Mouse (Mus musculus): ENCODE measurements around the gene Myo10. TPM values are rescaled to one million over a fixed set of nuclear protein-coding genes. Genes with fewer than 3 reads are reported as not detected.

Gene Myo10
- total RNA-seq, 4 experiments from 2014 or later, result 42.6 to 54.2 (median 45.3) TPM

DNA sequence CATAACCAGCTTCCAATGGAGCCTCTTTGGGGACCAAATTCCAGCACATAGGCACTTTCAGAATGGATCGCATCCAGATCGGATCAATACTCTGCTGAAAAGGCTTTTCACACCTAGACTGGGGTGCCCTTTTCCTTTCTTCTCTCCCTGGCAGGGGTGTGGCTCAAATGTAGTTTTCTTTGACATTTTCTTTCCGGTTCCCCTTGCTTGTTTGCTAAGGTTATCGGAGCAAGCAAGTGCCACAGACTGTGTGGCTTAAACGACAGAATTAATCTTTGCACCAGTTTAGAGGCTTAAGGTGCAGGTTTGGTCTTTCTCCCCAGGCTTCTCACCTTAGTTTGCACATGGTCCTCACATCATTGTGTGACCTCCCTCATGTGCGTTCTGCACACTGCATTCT is 11.1 kb upstream of the Myo10 start:
- DNase-seq (ENCODE audit: low spot score in 2 of 2), result no peak

- DNase-seq (ENCODE audit: low spot score in 2 of 2), result no peak
Observed at GRCm38 (mm10) chr15:25620560-25620959, 1.8 kb upstream of the Myo10 start.

GRCm38 (mm10) chr15:25621351-25622199 is 750 bp upstream of the Myo10 start:
- DNase-seq (ENCODE audit: low spot score in 2 of 2), result no peak

DNA sequence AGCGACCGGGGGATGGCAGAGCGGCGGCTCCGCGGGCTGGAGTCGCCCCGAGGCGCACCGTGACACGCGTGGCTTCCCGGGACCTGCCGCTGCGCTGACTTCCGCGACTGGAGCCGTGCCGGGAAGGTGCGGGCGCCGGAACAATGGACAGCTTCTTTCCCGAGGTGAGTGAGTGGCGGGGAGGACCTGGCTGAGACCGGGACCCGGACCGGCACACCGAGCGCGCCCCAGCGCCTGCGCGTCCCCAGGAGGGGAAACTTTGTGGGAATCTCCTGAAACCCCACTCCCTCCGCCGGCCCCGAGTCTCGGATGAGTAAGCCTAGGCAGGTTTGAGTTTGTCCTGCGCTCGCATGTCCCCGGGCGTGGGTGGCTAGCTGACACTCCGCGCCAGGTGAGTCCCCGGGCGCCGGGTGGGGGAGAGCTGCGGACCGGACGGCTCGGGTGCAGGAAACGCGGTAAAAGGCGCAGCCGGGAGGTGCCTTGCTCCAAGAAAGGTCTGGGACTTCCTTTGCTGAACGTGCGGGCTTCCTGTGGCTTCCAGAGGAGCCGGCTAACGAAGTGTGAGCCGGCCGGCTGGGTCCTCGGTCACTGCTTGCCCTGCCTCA is 644 bp downstream of the Myo10 start:
- DNase-seq (ENCODE audit: low spot score in 2 of 2), result peak in 1 of 2 experiments; percentile 15

GRCm38 (mm10) chr15:25623556-25624180 is 1.3 kb downstream of the Myo10 start:
- DNase-seq (ENCODE audit: low spot score in 2 of 2), result no peak

GRCm38 (mm10) chr15:25624263-25624662 is 1.9 kb downstream of the Myo10 start:
- DNase-seq (ENCODE audit: low spot score in 2 of 2), result no peak

- DNase-seq (ENCODE audit: low spot score in 2 of 2), result no peak
Observed at GRCm38 (mm10) chr15:25625471-25625870, 3.1 kb downstream of the Myo10 start.

GRCm38 (mm10) chr15:25627012-25627411 is 4.7 kb downstream of the Myo10 start:
- no peak for DNase-seq (ENCODE audit: low spot score in 2 of 2)

- no peak for DNase-seq (ENCODE audit: low spot score in 2 of 2)
Observed at GRCm38 (mm10) chr15:25628251-25628650, 5.9 kb downstream of the Myo10 start.

- no peak for DNase-seq (ENCODE audit: low spot score in 2 of 2)
Observed at GRCm38 (mm10) chr15:25630716-25631115, 8.4 kb downstream of the Myo10 start.

GRCm38 (mm10) chr15:25631332-25631731 is 9.0 kb downstream of the Myo10 start:
- no peak for DNase-seq (ENCODE audit: low spot score in 2 of 2)

- DNase-seq (ENCODE audit: low spot score in 2 of 2), result no peak
Observed at GRCm38 (mm10) chr15:25632902-25633301, 10.6 kb downstream of the Myo10 start.

GRCm38 (mm10) chr15:25633674-25634340 is 11.5 kb downstream of the Myo10 start:
- no peak for DNase-seq (ENCODE audit: low spot score in 2 of 2)

- peak in 1 of 2 experiments; percentile 69 for DNase-seq (ENCODE audit: low spot score in 2 of 2)
Observed at GRCm38 (mm10) chr15:25637727-25638126, 15.4 kb downstream of the Myo10 start.

DNA sequence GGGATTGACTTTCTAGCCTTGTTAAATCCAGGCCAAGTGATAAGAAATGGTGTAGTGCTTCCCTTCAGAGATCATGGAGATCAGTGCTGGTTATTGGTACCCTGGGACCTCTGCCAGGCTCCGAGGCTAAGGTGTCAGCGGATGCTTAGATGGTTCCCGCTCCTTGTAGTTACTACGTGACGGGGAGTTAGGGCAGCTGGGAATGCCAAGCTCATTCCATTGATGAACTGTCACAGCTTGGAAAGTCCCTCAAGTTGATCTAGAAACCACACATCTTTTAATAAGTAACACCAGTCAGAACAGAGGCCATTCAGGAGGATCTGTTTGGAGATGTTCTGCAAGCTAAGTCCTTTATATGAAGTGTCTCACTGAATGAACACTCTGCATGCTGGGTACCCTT is 16.9 kb downstream of the Myo10 start:
- DNase-seq (ENCODE audit: low spot score in 2 of 2), result no peak

GRCm38 (mm10) chr15:25640840-25641752 is 18.8 kb downstream of the Myo10 start:
- DNase-seq (ENCODE audit: low spot score in 2 of 2), result no peak

DNA sequence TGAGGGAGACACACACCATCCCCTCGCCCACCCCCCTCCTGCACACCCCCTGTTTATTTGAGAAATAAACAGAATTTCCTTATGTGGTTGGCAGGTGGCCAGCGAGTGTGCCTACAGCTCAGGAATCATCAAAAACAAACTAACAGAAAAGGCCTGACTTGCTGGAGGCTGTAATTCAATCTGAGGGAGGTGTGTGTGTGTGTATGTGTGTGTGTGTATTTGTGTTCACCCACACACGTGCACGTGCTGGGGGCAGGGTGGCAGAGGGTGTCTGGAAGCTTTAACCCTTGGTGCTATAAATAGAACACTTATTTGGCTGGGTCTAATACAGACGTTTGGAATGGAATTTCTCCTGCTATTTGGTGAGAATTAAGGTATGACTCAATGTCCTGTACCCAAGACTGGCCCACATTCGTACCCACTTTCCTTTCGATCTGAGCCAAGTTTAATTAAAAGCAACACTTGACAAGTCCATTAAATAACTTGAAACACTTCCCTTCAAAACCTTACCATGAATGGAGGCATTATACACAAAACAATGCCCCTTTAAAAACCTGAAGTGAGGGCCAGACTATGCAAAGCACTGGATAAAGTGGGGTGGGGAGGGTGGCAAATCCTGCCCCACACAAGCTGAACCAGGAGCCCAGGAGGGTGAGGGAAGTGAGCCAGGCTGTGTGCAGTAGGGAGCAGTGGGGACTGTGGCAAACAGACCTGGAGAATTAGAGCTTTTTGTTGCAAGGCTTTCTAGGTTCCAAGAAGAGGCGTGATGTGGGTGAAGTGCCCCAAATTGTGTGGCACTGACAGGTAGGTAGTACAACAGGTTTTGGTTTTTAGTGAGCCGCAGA is 20.1 kb downstream of the Myo10 start:
- DNase-seq (ENCODE audit: low spot score in 2 of 2), result no peak

GRCm38 (mm10) chr15:25645862-25646261 is 23.5 kb downstream of the Myo10 start:
- no peak for DNase-seq (ENCODE audit: low spot score in 2 of 2)

DNA sequence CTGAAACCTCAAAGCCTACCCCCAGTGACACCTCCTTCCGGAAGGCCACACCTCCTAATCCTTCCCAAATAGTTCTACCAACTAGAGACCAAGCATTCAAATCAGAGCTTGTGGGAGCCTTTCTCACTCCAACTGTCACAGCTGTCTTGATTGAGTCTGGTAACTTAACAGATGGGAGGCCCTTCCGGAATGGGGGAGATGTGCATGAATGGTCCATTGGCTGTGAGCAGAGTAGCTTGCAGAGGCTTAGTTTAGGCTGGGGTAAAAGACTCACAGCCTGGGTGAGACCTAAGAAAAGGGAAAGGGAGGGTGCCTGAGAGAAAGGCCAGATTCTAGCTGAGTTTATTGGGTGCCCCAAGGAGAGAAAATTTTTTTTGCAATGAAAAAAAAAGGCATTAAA is 26.0 kb downstream of the Myo10 start:
- DNase-seq (ENCODE audit: low spot score in 2 of 2), result no peak

DNA sequence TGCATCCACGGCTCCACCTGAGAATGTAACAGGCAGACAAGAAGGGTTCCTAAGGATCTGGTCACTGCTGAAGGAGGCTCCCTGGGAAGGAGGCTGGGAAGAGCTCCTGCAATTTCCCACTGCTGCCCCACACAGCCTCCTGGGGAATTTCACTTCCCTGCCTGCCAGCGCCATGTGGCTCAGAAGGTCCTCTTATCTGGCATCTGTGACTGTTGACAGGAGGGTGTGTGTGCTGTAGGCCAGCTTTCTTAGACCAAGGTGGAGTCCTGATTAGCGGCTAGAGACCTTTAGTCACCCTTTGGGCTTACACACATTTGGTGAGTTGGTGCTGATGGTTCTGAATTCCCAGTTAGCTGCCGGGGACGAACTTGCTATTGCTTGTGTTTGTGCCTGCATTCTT is 28.0 kb downstream of the Myo10 start:
- DNase-seq (ENCODE audit: low spot score in 2 of 2), result no peak
